Mouse (Mus musculus): ENCODE results near the gene Esyt1. TPM values are rescaled to one million over a fixed set of nuclear protein-coding genes. Genes with fewer than 3 reads are reported as not detected.

Gene Esyt1
- polyA plus RNA-seq, 1 experiment: 97.2 TPM

DNA sequence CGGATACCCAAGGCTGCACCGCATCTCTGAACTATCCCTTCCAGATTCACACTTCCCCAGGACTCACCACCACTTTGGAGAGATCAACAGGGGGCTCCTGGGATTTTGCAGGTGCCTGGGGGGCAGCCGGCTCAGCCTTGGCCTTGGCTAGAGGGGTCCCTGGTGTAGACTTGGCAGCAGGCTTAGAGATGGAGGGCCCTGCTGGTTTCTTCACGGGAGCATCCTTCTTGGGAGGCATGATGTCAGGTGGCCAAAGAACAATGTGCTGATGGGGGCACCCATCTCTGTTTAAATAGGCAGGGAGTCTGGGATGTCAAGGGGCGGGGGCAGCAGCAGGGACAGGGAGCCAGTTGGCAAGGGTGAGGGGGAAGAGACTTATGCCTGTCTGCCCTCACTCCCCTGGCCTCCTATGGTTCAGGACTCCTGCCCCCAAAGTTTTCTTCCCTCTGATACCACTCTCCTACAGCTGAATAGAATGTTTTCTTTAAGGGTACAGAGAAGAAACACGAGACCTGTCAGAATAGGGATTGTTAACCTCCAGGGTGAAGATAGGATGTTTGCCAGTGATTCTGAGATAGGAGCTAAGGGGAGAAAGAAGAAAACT, 28.4 kb downstream of the Esyt1 start:
- H3K4me1 ChIP-seq (ENCODE audit: control insufficient read depth, insufficient read depth, low read length): peaks cover 6% of the 10 kb centered on the region; the same call in 1 of the 2 replicates
- H3K4me3 ChIP-seq (replicated peaks; ENCODE audit: extremely low read depth, low read depth, low read length): no peak overlapping the region
- TF ChIP-seq POLR2A (IDR thresholded peaks at IDR 0.05; ENCODE audit: borderline replicate concordance, extremely low read depth, low read depth, low read length) (no peak), CTCF (IDR thresholded peaks at IDR 0.05; ENCODE audit: insufficient read depth, low read length) (no peak)
- 42% methylated on average over 6 of the region's 6 CpGs for WGBS
- no peak for DNase-seq

DNA sequence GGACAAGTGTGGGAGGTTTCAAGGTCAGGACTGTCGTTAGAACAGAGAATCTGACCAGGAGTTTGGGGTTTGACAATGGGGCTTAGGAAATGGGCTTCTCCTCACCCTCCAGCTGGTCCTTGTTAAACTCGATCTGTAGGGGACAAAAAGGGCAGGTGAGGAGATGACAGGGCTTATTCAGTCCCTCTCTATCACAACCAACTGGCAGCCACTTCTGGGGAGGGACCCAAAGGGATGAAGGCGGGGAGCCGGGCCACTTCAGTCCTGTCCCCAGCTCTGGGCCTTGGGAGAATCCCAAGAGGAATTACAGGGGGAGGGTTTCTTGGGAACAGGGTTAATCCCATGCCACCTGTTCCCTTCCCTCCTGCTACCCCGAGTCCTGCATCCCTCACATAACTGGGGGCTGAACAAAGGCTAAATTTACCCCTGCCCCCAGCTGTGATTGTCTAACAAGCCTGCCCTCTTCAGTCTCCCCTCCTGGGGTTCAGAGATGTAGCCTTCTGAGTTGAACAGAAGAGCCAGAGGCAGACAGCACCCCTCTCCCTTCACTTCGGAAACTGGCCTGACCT, 29.1 kb downstream of the Esyt1 start:
- DNase-seq: peak; percentile 4
- Histone ChIP-seq H3K4me1 (ENCODE audit: control insufficient read depth, insufficient read depth, low read length) (peaks cover 9% of the 10 kb centered on the region), H3K4me3 (replicated peaks; ENCODE audit: extremely low read depth, low read depth, low read length) (no peak overlapping the region)
- TF ChIP-seq POLR2A (IDR thresholded peaks at IDR 0.05; ENCODE audit: borderline replicate concordance, extremely low read depth, low read depth, low read length) (no peak), CTCF (IDR thresholded peaks at IDR 0.05; ENCODE audit: insufficient read depth, low read length) (no peak)
- 50% methylated on average over 6 of the region's 6 CpGs for WGBS

DNA sequence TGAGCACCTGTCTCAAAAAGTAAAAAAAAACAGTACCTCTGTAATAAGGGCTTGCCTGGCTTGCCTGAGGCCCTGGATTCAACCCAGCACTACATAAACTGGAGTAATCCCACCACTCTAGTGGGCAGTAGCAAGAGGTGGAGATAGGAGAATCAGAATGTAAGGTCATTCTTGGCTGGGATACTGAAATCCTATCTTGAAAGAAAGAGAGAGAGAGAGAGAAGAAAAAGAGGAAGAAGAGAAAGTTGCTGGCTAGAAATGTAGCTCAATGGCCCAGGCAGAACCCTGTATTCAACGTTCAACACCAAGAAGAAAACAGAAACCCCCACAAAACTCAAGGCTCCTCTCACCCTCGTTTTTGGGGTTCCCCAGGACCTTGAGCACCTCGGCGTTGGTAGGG, 29.8 kb downstream of the Esyt1 start:
- Histone ChIP-seq H3K4me1 (ENCODE audit: control insufficient read depth, insufficient read depth, low read length) (peaks cover 15% of the 10 kb centered on the region), H3K4me3 (replicated peaks; ENCODE audit: extremely low read depth, low read depth, low read length) (no peak overlapping the region)
- TF ChIP-seq POLR2A (IDR thresholded peaks at IDR 0.05; ENCODE audit: borderline replicate concordance, extremely low read depth, low read depth, low read length) (no peak), CTCF (IDR thresholded peaks at IDR 0.05; ENCODE audit: insufficient read depth, low read length) (no peak)
- DNase-seq: no peak
- 73% methylated on average over 4 of the region's 4 CpGs for WGBS

DNA sequence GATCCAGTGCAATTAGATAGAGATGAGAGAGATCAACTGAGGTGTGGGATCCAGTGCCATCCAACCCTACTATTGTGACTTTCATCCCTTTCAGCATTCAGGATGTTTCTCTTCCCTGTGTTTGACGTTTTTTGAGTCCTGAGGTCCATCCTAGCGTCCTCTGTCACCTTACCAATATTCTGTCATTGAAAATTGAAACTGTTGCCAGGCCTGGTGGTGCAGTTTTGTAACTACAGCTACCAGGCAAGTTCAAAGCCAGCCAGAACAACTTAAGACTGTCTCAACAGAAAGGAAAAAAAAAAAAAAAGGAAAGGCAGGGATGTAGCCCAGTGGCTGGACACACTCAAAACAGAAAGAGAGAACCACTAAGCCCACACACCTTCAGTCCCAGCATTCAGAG, 30.4 kb downstream of the Esyt1 start:
- H3K4me3 ChIP-seq (replicated peaks; ENCODE audit: extremely low read depth, low read depth, low read length): no peak overlapping the region
- no peak for DNase-seq
- WGBS: 57% methylated on average over 2 of the region's 2 CpGs
- peaks cover 16% of the 10 kb centered on the region for H3K4me1 ChIP-seq (ENCODE audit: control insufficient read depth, insufficient read depth, low read length)
- no peak for TF ChIP-seq POLR2A (IDR thresholded peaks at IDR 0.05; ENCODE audit: borderline replicate concordance, extremely low read depth, low read depth, low read length)
- TF ChIP-seq CTCF (IDR thresholded peaks at IDR 0.05; ENCODE audit: insufficient read depth, low read length): no peak

DNA sequence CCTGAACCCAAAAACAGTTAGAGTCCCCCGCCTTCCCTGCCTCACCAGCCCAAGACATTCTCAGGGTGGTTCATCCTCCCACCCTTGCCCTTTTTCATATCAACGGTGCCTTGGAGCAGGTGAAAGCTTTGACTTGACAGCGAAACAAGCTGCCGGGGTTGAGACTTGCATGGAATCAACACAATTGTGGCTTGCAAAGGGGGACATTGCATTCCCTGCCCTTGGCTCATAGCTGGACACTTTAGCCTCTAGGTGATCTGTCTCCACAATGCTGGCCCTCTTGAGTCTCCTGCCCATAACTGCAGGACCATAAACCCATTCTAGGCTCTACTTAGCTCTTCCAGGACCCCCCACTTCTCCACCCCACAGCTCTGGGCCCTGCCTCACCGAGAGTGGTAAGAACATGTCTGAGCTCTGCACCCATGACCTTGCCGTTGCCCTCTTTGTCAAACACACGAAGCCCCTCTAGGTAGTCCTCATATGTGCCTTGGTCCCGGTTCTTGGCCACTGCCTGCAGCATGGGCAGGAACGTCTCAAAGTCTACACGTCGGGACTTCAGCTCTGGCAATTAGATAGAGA, 30.9 kb downstream of the Esyt1 start:
- peak; percentile 19 for DNase-seq

DNA sequence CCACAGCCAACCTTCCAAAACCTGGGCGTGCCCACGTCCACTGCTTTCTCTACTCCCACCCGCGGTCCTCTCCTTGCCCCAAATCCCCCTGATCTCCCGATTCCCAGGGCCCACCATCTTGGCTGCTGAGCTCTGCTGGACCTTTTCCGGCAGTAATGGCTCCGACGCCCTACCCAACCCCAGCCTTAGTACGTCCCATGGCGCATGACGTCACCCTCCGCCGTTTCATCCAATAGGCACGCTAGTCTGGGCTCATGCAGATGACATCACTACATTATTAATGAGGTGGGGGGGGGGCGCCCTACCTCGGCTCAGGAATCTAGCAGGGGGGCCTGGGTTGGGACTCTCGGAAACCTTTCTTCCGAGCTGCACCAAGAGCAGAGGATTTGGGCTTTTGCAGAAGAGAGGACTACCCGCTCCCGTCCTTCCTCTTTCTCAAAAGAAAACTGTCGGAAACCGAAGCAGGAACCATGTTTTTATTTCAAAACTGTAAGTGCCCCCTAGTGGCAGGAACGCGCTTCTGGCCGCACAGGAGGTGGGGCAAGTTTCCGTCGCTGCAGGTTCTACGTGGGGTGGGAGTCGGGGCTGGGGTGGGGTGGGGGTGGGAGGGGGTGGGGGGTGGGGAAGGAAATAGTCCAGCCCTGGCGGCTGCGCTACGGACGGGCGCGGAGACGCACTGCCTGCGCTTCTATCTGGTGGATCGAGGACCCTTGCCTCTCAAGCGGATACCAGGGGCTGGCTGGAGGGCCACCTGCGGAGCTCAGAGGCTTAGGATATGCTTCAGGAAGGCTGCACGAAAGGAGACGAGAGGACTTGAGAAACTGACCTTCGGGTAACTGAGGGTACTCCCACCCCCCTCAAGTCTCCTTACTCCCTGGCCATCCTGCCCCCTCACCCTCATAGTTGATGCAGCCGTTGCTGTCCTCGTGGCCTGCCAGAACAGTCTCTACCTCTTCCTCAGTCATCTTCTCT, 31.7 kb downstream of the Esyt1 start, which contains the start of gene Myl6:
Gene Myl6 (minus strand): TSS at position 451 of the 972 bp plus-strand sequence.
- Histone ChIP-seq H3K4me1 (ENCODE audit: control insufficient read depth, insufficient read depth, low read length) (peaks cover 16% of the 10 kb centered on the region), H3K4me3 (replicated peaks; ENCODE audit: extremely low read depth, low read depth, low read length) (peak within 1 kb of the TSS; percentile 98)
- peak; percentile 99 for TF ChIP-seq POLR2A (IDR thresholded peaks at IDR 0.05; ENCODE audit: borderline replicate concordance, extremely low read depth, low read depth, low read length)
- peak; percentile 64 for TF ChIP-seq CTCF (IDR thresholded peaks at IDR 0.05; ENCODE audit: insufficient read depth, low read length)
- DNase-seq: peak; percentile 96
- under 1% methylated on average over 45 of the region's 45 CpGs for WGBS

More for the DNA sequence above, 30.9 kb downstream of the Esyt1 start:
- Histone ChIP-seq H3K4me1 (ENCODE audit: control insufficient read depth, insufficient read depth, low read length) (peaks cover 16% of the 10 kb centered on the region), H3K4me3 (replicated peaks; ENCODE audit: extremely low read depth, low read depth, low read length) (peak overlapping the region; percentile 71)
- TF ChIP-seq CTCF (IDR thresholded peaks at IDR 0.05; ENCODE audit: insufficient read depth, low read length): no peak
- TF ChIP-seq POLR2A (IDR thresholded peaks at IDR 0.05; ENCODE audit: borderline replicate concordance, extremely low read depth, low read depth, low read length): 0 out of 2 replicates have a peak, but pooled peaks have one; percentile 9
- 38% methylated on average over 11 of the region's 11 CpGs for WGBS

DNA sequence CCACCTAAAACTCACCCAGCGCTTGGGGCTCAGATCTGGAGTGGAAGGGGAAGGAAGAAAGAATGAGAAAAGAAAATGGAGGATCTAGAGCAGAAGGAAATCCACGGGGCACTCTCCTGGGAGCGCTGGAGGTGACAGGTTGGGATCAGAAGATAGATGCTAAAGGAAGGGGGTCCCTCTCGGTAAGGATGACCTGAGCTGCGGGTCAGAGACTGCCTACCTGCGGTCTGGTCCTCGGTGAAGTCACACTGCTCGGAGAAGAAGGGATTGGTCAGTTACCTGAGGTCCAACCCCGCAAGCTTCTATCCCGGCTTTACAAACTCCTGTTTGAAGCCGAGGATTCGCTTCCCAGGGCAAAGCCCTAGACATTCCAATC, 32.4 kb downstream of the Esyt1 start:
- Histone ChIP-seq H3K4me1 (ENCODE audit: control insufficient read depth, insufficient read depth, low read length) (peaks cover 16% of the 10 kb centered on the region), H3K4me3 (replicated peaks; ENCODE audit: extremely low read depth, low read depth, low read length) (peak overlapping the region; percentile 98)
- no peak for DNase-seq
- no peak for TF ChIP-seq POLR2A (IDR thresholded peaks at IDR 0.05; ENCODE audit: borderline replicate concordance, extremely low read depth, low read depth, low read length)
- no peak for TF ChIP-seq CTCF (IDR thresholded peaks at IDR 0.05; ENCODE audit: insufficient read depth, low read length)
- WGBS: 0% methylated on average over 12 of the region's 12 CpGs

DNA sequence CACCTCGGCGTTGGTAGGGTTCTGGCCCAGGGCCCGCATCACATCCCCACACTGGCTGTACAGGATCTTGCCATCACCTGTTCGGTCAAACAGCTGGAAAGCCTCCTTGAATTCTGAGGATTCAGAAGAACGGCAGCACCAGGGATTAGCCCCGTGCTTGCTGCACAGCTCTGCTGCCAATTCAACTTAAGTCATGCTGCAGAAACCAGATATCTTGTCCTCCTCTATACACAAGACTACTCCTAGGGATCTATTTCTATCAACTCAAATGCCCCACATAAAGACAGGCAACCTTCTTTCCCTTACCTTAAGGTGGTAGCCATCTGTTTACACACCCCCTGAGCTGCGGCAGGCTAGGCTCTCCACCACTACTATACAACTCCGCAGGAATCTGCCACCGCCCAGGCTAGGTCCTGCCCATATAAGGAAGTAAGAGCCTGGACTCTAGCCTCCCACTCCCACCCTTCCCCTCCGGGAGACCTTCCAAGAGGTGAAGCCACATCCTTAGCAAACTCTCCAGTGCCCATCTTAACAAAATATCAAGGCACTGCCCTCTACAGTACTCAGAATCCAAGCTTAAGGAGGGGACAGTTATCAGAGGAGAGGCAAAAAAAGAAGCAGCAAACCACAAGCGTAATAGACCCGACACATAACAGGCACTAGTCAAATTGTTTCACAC, 32.9 kb downstream of the Esyt1 start:
- peaks cover 16% of the 10 kb centered on the region for H3K4me1 ChIP-seq (ENCODE audit: control insufficient read depth, insufficient read depth, low read length)
- DNase-seq: peak; percentile 76
- WGBS: 8% methylated on average over 12 of the region's 12 CpGs
- peak; percentile 19; the same call in 1 of the 2 replicates for TF ChIP-seq POLR2A (IDR thresholded peaks at IDR 0.05; ENCODE audit: borderline replicate concordance, extremely low read depth, low read depth, low read length)
- TF ChIP-seq CTCF (IDR thresholded peaks at IDR 0.05; ENCODE audit: insufficient read depth, low read length): no peak
- H3K4me3 ChIP-seq (replicated peaks; ENCODE audit: extremely low read depth, low read depth, low read length): peak overlapping the region; percentile 98
